Mouse (Mus musculus) midbrain, embryonic 12.5 days (tissue): ENCODE data around the gene Rps27rt. TPM values are rescaled to one million over a fixed set of nuclear protein-coding genes. Genes with fewer than 3 reads are reported as not detected.

ENCODE experiments used
- ATAC-seq: fragments of 200-750 bp; cut with Nextera tagmentation; 2 replicates; pipeline ENCODE4 v1.8.0; 2017; ENCODE audit warnings: low read depth, moderate TSS enrichment, moderate library complexity; ENCODE audit not compliant: low FRiP score
- H3K27ac ChIP-seq: fragments of 300-500 bp; sonication (generic); replicated peaks from 2 replicates; pipeline ENCODE4 v1.5.1; 2016; ENCODE audit warnings: mild to moderate bottlenecking
- H3K27me3 ChIP-seq: fragments of 300-500 bp; sonication (generic); 2 replicates; pipeline ENCODE4 v1.6.1; 2016; ENCODE audit warnings: mild to moderate bottlenecking
- H3K36me3 ChIP-seq: fragments of 300-500 bp; sonication (generic); 2 replicates; pipeline ENCODE4 v1.6.1; 2016
- H3K4me1 ChIP-seq: fragments of 300-500 bp; sonication (generic); 2 replicates; pipeline ENCODE4 v1.6.1; 2016
- H3K4me2 ChIP-seq: fragments of 300-500 bp; sonication (generic); replicated peaks from 2 replicates; pipeline ENCODE4 v1.6.1; 2016; ENCODE audit warnings: mild to moderate bottlenecking, moderate library complexity
- H3K4me3 ChIP-seq: fragments of 300-500 bp; sonication (generic); 2 replicates; pipeline ENCODE4 v1.5.1; 2016; ENCODE audit warnings: mild to moderate bottlenecking
- H3K9ac ChIP-seq: fragments of 300-500 bp; sonication (generic); replicated peaks from 2 replicates; pipeline ENCODE4 v1.6.1; 2016; ENCODE audit warnings: mild to moderate bottlenecking, moderate library complexity
- H3K9me3 ChIP-seq: fragments of 300-500 bp; sonication (generic); 2 replicates; pipeline ENCODE4 v1.6.1; 2016; ENCODE audit warnings: mild to moderate bottlenecking
- WGBS: fragments of 180-500 bp; shearing (Covaris S2); methylation state at CpG from one replicate; pipeline ENCODE4 v1.1.7; 2016; 5-methylcytosine and 5-hydroxymethylcytosine counted together
- polyA plus RNA-seq: library from polyadenylated mRNA; unstranded; fragments of >200 nt; fragmentation: Nextera tagmentation; extraction: Ambion mirVana; gene quantifications from 2 replicates; pipeline ENCODE4 v1.2.1, GENCODE M21; 2016

The Rps27rt gene
- polyA plus RNA-seq, 1 experiment from 2014 or later: 317 TPM

DNA sequence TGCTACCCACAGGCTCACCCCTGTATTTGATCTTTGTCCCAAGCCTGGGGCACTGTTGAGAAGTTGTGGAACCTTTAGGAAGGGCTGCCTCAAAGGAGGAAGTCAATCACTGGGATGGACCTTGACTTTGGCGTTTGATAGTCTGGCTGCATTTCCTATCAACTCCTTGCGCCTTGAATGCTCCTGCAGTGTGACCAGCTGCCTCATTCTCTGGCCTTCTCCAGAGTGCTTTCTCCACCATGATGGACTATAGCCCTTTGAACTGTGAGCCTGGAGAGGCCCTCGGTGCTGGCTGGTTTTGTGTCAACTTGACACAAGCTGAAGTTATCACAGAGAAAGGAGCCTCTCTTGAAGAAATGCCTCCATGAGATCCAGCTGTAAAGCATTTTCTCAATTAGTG is 37.9 kb downstream of the Rps27rt start:
- H3K4me2 ChIP-seq: no peak overlapping the region
- H3K4me3 ChIP-seq: no peak overlapping the region
- H3K9me3 ChIP-seq: no peaks in the 10 kb centered on the region
- H3K27me3 ChIP-seq: no peaks in the 10 kb centered on the region
- no peak for ATAC-seq
- 89% methylated on average over 3 of the region's 3 CpGs for WGBS
- H3K9ac ChIP-seq: no peak overlapping the region
- H3K36me3 ChIP-seq: no peaks in the 10 kb centered on the region
- H3K4me1 ChIP-seq: no peaks in the 10 kb centered on the region
- no peak overlapping the region for H3K27ac ChIP-seq

DNA sequence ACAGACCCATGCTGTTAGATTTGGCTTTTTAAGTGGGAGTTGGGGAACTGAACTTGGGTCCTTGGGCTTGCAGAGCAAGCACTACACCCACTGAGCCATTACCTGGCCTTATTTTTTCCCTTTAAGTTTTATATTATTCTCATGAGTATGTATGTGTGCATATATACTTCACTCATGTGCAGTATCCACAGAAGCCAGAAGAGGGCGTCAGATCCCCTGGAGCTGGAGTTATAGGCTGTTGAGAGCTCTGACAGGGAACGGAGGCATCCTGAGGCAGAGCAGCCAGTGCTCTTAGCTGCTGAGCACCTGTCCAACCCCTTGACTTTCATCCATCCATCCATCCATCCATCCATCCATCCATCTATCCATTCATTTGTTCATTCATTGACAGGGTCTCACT is 45.9 kb downstream of the Rps27rt start:
- no peak overlapping the region for H3K27ac ChIP-seq
- no peak for ATAC-seq
- H3K27me3 ChIP-seq: peaks cover 6% of the 10 kb centered on the region; the same call in 1 of the 2 replicates
- H3K9ac ChIP-seq: no peak overlapping the region
- H3K36me3 ChIP-seq: no peaks in the 10 kb centered on the region
- peaks cover 12% of the 10 kb centered on the region for H3K4me1 ChIP-seq
- H3K4me3 ChIP-seq: no peak overlapping the region
- H3K9me3 ChIP-seq: no peaks in the 10 kb centered on the region
- WGBS: 82% methylated on average over 2 of the region's 2 CpGs
- H3K4me2 ChIP-seq: no peak overlapping the region

DNA sequence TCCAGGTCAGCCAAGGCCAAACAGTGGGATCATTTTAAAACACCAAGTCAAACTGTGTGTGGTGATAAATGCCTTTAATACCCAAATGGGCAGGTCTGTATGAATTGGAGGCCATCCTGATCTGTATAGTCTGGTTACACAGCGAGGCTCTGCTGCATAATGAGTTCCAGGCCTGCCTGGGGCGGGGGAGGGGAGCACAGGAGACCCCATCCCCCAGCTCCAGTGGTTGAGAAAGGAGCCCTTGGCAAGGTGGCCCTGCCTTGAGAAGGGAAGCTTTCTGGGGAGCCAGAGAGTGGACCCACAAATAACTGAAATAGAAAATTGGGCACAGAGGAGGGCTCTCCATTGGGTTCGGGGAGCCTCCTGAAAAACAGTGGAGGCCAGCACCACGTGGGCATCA is 47.2 kb downstream of the Rps27rt start:
- H3K9me3 ChIP-seq: no peaks in the 10 kb centered on the region
- no peak overlapping the region for H3K9ac ChIP-seq
- ATAC-seq: no peak
- H3K4me2 ChIP-seq: no peak overlapping the region
- H3K27ac ChIP-seq: no peak overlapping the region
- peaks cover 12% of the 10 kb centered on the region for H3K4me1 ChIP-seq
- H3K27me3 ChIP-seq: peaks cover 6% of the 10 kb centered on the region; the same call in 1 of the 2 replicates
- 76% methylated on average over 4 of the region's 4 CpGs for WGBS
- H3K36me3 ChIP-seq: no peaks in the 10 kb centered on the region
- H3K4me3 ChIP-seq: no peak overlapping the region

DNA sequence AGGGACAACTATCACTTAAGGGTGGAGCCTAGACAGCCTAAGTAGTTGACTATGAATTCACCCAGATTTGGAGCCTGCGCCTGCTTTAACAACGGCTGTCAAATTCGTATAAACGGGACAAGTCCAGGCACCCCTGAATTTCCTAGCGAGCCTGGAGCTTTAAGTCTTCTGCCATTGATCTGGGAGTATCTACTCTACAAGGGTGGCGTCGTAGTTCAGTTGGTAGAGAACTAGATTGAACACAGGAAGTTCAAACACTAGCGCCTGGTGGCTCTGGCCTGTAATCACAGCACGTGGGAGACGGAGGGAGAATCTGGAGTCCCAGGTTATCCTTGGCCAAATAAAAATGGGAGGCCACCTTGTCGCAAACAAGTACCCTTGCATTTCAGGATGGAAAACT is 48.3 kb downstream of the Rps27rt start:
- Histone ChIP-seq H3K27me3 (peaks cover 6% of the 10 kb centered on the region; the same call in 1 of the 2 replicates), H3K36me3 (no peaks in the 10 kb centered on the region), H3K4me2 (peak overlapping the region; percentile 98), H3K4me1 (peaks cover 12% of the 10 kb centered on the region), H3K4me3 (peak overlapping the region; percentile 74), H3K9me3 (no peaks in the 10 kb centered on the region), H3K9ac (no peak overlapping the region), H3K27ac (no peak overlapping the region)
- 0 out of 2 replicates have a peak, but pooled peaks have one; percentile 3 for ATAC-seq
- WGBS: 69% methylated on average over 11 of the region's 11 CpGs

DNA sequence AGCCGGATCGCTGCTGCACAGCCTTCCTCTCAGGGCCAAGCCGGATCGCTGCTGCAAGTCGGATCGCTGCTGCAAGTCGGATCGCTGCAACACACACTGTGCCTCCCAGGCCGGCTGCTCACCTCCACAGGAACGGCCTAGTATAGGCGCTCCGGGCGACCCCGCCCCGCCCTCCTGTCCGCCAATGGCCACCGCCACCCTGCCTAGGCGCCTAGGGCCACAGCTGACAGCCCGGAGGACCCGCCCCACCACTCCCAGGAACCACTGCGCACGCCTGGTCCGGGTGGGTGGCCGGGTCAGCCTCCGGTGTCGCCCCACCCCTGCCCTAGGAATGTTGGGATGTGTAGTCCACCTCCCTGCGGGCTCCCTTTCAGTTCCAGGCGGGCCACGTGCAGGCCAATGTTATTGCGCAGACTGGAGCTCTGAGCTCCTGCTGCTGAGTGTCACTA is 48.8 kb downstream of the Rps27rt start, which contains the start of gene Gpd1l:
Gpd1l (minus strand) TSS at position 265 of the 449 bp plus-strand sequence.
- peak within 1 kb of the TSS; percentile 74 for H3K9ac ChIP-seq
- peak within 1 kb of the TSS; percentile 74 for H3K4me3 ChIP-seq
- H3K27ac ChIP-seq: peak within 1 kb of the TSS; percentile 64
- H3K36me3 ChIP-seq: no peaks in the 10 kb centered on the region
- under 1% methylated on average over 28 of the region's 30 CpGs for WGBS
- peaks cover 6% of the 10 kb centered on the region; the same call in 1 of the 2 replicates for H3K27me3 ChIP-seq
- H3K4me2 ChIP-seq: peak within 1 kb of the TSS; percentile 98
- peaks cover 12% of the 10 kb centered on the region for H3K4me1 ChIP-seq
- ATAC-seq: peak; percentile 98
- no peaks in the 10 kb centered on the region for H3K9me3 ChIP-seq

DNA sequence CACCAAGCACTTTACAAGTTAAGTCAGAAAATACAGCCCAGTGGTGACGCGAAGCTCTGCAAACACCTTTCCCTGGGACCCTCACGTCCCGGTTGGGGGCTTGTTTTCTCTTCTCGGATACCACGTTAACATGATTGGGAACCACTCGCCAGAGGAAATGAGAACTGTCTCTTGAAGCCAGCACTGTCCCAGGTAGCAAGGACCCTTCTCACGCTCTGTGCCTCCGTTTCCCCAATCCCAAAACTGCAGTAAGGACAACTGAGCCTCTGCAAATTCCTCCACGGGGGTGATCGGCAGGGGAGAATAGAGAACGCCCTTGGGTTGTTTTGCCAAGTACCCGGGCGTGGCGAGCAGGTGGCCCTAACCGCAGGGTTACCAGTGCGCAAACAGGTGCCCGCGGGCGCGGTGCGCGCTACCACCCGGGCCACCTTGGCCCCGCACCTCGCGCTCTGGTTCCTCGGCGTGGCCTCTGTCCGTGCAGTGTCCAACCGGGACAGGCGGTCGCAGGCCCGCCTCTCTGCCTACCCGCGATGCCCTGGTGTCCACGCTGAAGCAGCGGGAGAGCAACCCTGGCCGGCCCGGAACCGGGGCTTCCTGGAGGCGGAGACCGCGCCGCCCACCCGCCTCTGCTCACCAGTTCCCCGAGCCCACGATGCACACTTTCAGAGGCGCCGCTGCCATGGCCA is 49.4 kb downstream of the Rps27rt start:
- H3K27ac ChIP-seq: peak overlapping the region; percentile 64
- peak; percentile 39 for ATAC-seq
- H3K4me3 ChIP-seq: peak overlapping the region; percentile 74
- H3K4me2 ChIP-seq: peak overlapping the region; percentile 98
- H3K9ac ChIP-seq: peak overlapping the region; percentile 74
- no peaks in the 10 kb centered on the region for H3K9me3 ChIP-seq
- 2% methylated on average over 50 of the region's 50 CpGs for WGBS
- H3K36me3 ChIP-seq: no peaks in the 10 kb centered on the region
- H3K27me3 ChIP-seq: peaks cover 6% of the 10 kb centered on the region; the same call in 1 of the 2 replicates
- peaks cover 12% of the 10 kb centered on the region for H3K4me1 ChIP-seq

DNA sequence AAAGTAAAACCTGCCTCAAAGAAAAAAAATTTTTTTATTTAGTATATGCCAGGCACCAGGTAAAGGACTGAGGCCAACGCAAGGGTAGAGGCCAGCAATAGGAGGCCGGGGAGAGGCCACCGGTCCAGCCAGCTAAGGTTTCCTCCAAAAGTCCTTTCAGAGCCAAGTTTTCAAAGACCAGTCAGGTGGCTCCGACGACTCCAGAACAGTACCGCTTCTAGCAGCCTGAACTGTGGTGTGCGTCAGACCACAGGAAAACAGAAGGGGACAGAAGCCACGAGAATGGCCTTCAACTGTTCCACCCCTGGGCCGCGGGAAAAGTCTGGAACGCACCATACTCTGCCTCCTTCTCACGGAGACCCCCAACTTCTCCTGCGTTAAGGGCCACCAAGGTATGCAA is 49.9 kb downstream of the Rps27rt start:
- 26% methylated on average over 13 of the region's 13 CpGs for WGBS
- H3K4me2 ChIP-seq: peak overlapping the region; percentile 98
- H3K27ac ChIP-seq: no peak overlapping the region
- no peak for ATAC-seq
- no peaks in the 10 kb centered on the region for H3K36me3 ChIP-seq
- H3K4me1 ChIP-seq: peaks cover 12% of the 10 kb centered on the region
- H3K4me3 ChIP-seq: peak overlapping the region; percentile 74
- peaks cover 6% of the 10 kb centered on the region; the same call in 1 of the 2 replicates for H3K27me3 ChIP-seq
- H3K9me3 ChIP-seq: no peaks in the 10 kb centered on the region
- H3K9ac ChIP-seq: peak overlapping the region; percentile 74

Other genes starting within 250 kb of the Rps27rt start
- gene Cmtm7, start 200.9 kb downstream of the Rps27rt start, polyA plus RNA-seq: 47.3 and 49.4 TPM in 2 replicates
- gene Cmtm8, start 138.6 kb downstream of the Rps27rt start, polyA plus RNA-seq: 13.2 and 14.9 TPM in 2 replicates
- gene Gpd1l, start 48.8 kb downstream of the Rps27rt start, polyA plus RNA-seq: 14.8 and 15.7 TPM in 2 replicates
- 1.6 and 1.9 TPM in 2 replicates for gene Osbpl10, start 4.2 kb downstream of the Rps27rt start, polyA plus RNA-seq